Mouse (Mus musculus) gastrocnemius, adult 2 months (tissue): Measurements from ENCODE around the gene Socs2. TPM values are rescaled to one million over a fixed set of nuclear protein-coding genes. Genes with fewer than 3 reads are reported as not detected.

Experiments used
- DNase-seq: peaks from one replicate; pipeline ENCODE4 v3.0.0; 2022
- H3K27ac ChIP-seq: fragments of 200-600 bp; 2 replicates; pipeline ENCODE4 v1.8.1; 2022; ENCODE audit warnings: mild to moderate bottlenecking
- H3K4me3 ChIP-seq: fragments of 200-600 bp; 2 replicates; pipeline ENCODE4 v1.8.1; 2022; ENCODE audit warnings: mild to moderate bottlenecking, moderate library complexity
- CTCF ChIP-seq: fragments of 200-600 bp; IDR thresholded peaks from 2 replicates; pipeline ENCODE4 v1.8.1; 2022; ENCODE audit warnings: antibody characterized with exemption, mild to moderate bottlenecking, moderate library complexity
- intact Hi-C: fragments of 180-260 bp; cut with DNase I; formaldehyde crosslinking; loops from one replicate; pipeline ENCODE4 v1.15.1; 2025
- total RNA-seq, 2 experiments: library from RNA; stranded (reverse); gene quantifications; 2 replicates each; pipeline ENCODE4 v1.2.3; 2021

Socs2 gene
- total RNA-seq, 2 experiments from 2014 or later = 18.0 to 26.9 TPM

DNA sequence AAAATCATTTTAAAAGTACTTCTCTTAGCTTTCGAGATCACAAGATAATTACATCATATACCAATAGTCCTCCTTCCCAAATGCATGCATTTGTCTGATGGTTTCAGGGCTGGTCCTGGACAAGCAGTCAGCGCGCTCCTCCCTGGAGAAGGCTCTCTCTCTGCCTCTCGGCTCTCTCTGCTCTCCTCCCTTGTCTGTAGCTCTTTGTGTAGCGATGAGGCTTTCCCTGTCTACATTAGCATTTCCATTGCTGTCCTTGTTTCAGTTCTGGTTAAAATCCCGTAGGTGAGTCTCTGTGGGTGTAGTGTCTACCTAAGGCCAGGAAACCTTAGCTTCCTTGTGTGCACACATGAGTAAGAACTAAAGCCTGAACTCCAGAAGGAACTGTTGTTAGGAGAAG, 62.9 kb downstream of the Socs2 start:
- Histone ChIP-seq H3K4me3 (no peak overlapping the region), H3K27ac (no peak overlapping the region)
- TF ChIP-seq CTCF = no peak
- DNase-seq = no peak
- intact Hi-C loops = no loop called here

DNA sequence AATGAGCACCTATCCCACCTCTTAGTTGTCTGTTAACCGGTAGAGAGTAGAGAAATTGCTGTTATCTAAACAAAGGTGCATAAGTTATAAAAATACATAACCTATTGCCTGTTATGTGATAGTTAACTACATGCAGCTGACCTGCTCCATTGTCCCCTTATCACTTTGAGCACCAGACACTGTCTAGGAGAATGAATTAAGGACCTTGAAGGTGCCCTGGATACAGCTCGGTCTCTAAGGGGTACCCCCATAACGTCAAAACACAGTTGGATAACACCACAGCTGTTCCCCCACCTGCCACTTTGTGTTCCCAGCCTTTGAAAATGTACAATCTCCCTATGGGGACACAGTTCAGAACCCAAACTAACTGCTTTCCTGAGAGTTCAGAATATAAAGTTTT, 68.5 kb downstream of the Socs2 start:
- TF ChIP-seq CTCF = no peak
- no peak overlapping the region for H3K27ac ChIP-seq
- no peak overlapping the region for H3K4me3 ChIP-seq
- DNase-seq = no peak
- intact Hi-C loops = no loop called here

DNA sequence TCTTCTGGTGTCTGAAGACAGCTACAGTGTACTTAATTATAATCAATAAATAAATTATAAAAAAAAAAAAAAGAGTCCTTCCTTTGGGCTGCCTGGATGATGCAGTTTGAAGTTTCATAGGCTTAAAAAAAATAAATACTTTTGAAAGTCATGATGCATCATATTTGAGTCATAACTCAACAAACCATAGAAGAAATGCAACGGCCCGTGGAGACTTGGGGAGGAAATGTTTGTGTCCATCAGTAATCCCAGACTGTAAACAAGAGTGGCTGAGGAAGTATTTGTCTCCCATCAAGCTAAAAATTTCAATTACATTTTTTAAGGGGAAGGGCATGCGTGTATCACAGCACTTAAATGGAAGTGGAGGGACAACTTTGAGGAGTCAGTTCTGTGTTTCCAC, 69.2 kb downstream of the Socs2 start:
- Histone ChIP-seq H3K27ac (no peak overlapping the region), H3K4me3 (no peak overlapping the region)
- TF ChIP-seq CTCF = no peak
- intact Hi-C loops = no loop called here
- no peak for DNase-seq

DNA sequence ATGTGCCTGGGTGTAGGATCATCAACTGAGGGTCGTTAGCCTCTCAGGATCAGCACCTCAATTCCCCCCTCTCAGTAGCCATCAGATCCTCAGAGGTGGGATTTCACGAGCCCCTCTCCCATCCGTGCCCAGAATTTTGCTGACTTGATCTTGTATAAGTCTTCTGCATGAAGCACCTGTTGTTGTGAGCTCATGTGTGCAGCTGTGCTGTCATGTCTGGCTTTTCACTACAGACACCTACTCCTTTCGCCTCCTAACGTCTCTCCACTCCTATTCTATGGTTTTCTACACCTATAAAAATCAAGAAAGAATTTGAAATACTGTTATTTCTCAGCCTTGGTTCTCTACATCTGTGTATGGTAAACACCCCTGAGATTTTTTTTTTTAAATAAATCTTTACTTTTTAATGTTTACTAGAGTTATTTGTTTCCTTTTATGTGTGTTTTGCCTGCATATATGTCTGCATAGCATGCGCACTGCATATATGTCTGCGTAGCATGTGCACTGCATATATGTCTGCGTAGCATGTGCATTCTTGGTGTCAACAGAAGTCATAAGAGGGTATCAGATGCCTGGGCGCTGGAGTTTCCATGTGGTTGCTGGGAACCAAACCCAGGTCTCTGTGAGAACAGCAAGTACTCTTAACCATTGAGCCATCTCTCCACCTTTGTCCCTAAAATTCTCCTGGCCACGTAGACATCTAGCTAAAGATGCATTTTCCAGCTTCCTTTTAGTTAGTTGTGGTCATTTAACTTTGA, 74.0 kb downstream of the Socs2 start:
- no peak overlapping the region for H3K4me3 ChIP-seq
- TF ChIP-seq CTCF = no peak
- intact Hi-C loops = no loop called here
- no peak overlapping the region for H3K27ac ChIP-seq
- no peak for DNase-seq

- DNase-seq = no peak
- intact Hi-C loops = no loop called here
- Histone ChIP-seq H3K4me3 (no peak overlapping the region), H3K27ac (no peak overlapping the region)
- TF ChIP-seq CTCF = no peak
Measured at GRCm38 (mm10) chr10:95340676-95341075, 76.3 kb downstream of the Socs2 start.

GRCm38 (mm10) chr10:95337589-95337988, 79.4 kb downstream of the Socs2 start:
- no peak for TF ChIP-seq CTCF
- H3K27ac ChIP-seq = no peak overlapping the region
- no peak overlapping the region for H3K4me3 ChIP-seq
- intact Hi-C loops = no loop called here
- DNase-seq = no peak

- Histone ChIP-seq H3K27ac (peak overlapping the region; percentile 65), H3K4me3 (peak overlapping the region; percentile 45)
Measured at GRCm38 (mm10) chr10:95336781-95337544, 80.0 kb downstream of the Socs2 start.

More at GRCm38 (mm10) chr10:95336781-95337544, 80.0 kb downstream of the Socs2 start:
- intact Hi-C loops = no loop called here
- TF ChIP-seq CTCF = no peak
- DNase-seq = no peak

Other genes with a start within 250 kb of the Socs2 start
- 1 to 10 TPM; 8.6 to 9.8 TPM for gene Cradd, start 93.0 kb downstream of the Socs2 start, total RNA-seq
- 100 to 1,000 TPM; 307 to 392 TPM for gene Mrpl42, start 84.8 kb upstream of the Socs2 start, total RNA-seq
- gene Ube2n, start 98.0 kb upstream of the Socs2 start, total RNA-seq = 10 to 100 TPM; 71.3 to 75.6 TPM
- 100 to 1,000 TPM; 182 to 332 TPM for gene Nudt4, start 147.0 kb upstream of the Socs2 start, total RNA-seq